ENCODE assay signal across 1 mouse cellular context in genomic region chr7:126428154-126428553, GRCm38 (mm10).
A peak's percentile ranks its signal among the peaks of the same experiment; 100 is the strongest.
TF ChIP-seq lines count a peak whose summit lies in the region.

No protein-coding gene starts in this region.

TF ChIP-seq in MEL, 35 proteins besides CTCF, POLR2A, EP300 and RAD21 (continued from another document):
- TF ChIP-seq BHLHE40 (IDR thresholded peaks at IDR 0.05; ENCODE audit: borderline replicate concordance, low read depth, low read length), result no peak
- TF ChIP-seq RCOR1 (IDR thresholded peaks at IDR 0.05; ENCODE audit: low read depth, low read length), result peak; percentile 81
- TF ChIP-seq USF2 (IDR thresholded peaks at IDR 0.05; ENCODE audit: borderline replicate concordance in 1 of 2, insufficient read depth in 1 of 2, low read depth in 1 of 2, low read length in 2 of 2), result no peak
- TF ChIP-seq NRF1 (IDR thresholded peaks at IDR 0.05; ENCODE audit: insufficient read depth, low read depth, low read length, poor library complexity, severe bottlenecking), result no peak
- no peak for TF ChIP-seq E2F4 (IDR thresholded peaks at IDR 0.05; ENCODE audit: borderline replicate concordance, low read depth, low read length)
- TF ChIP-seq KAT2A (conservative IDR thresholded peaks at IDR 0.05; ENCODE audit: low read depth, low read length), result 0 out of 2 replicates have a peak, but pooled peaks have one; percentile 22
- peak; percentile 65 for TF ChIP-seq TBP (IDR thresholded peaks at IDR 0.05; ENCODE audit: low read depth, low read length)
- TF ChIP-seq GATA1 (IDR thresholded peaks at IDR 0.05; ENCODE audit: low read depth, low read length), result peak; percentile 97
- TF ChIP-seq NELFE (IDR thresholded peaks at IDR 0.05; ENCODE audit: low read depth, low read length), result no peak
- 0 out of 2 replicates have a peak, but pooled peaks have one; percentile 60 for TF ChIP-seq MAZ (IDR thresholded peaks at IDR 0.05; ENCODE audit: low read depth, low read length)
- TF ChIP-seq TAL1 (IDR thresholded peaks at IDR 0.05; ENCODE audit: low read length), result peak; percentile 91
- TF ChIP-seq GABPA (IDR thresholded peaks at IDR 0.05; ENCODE audit: low read depth, low read length), result no peak
- no peak for TF ChIP-seq USF1 (IDR thresholded peaks at IDR 0.05; ENCODE audit: low read depth, low read length)
- no peak for TF ChIP-seq ZKSCAN1 (IDR thresholded peaks at IDR 0.05; ENCODE audit: low read depth, low read length)
- peak; percentile 69 for TF ChIP-seq SIN3A (IDR thresholded peaks at IDR 0.05; ENCODE audit: low read length)
- no peak for TF ChIP-seq POLR2AphosphoS2 (IDR thresholded peaks at IDR 0.05; ENCODE audit: low read length)
- TF ChIP-seq POLR2AphosphoS5 (IDR thresholded peaks at IDR 0.05; ENCODE audit: borderline replicate concordance, low read depth, low read length), result no peak
- TF ChIP-seq MYB (IDR thresholded peaks at IDR 0.05; ENCODE audit: low read depth, low read length), result no peak
- peak; percentile 64 for TF ChIP-seq ETS1 (IDR thresholded peaks at IDR 0.05; ENCODE audit: low read depth, low read length)
- no peak for TF ChIP-seq MAX (IDR thresholded peaks at IDR 0.05; ENCODE audit: low read length)
- TF ChIP-seq SMC3 (IDR thresholded peaks at IDR 0.05; ENCODE audit: low read depth, low read length), result no peak
- no peak for TF ChIP-seq JUND (IDR thresholded peaks at IDR 0.05; ENCODE audit: low read depth, low read length)
- TF ChIP-seq HCFC1 (IDR thresholded peaks at IDR 0.05; ENCODE audit: low read depth, low read length), result 0 out of 2 replicates have a peak, but pooled peaks have one; percentile 26
- TF ChIP-seq MAFK (IDR thresholded peaks at IDR 0.05; ENCODE audit: borderline replicate concordance, low read depth, low read length), result 0 out of 2 replicates have a peak, but pooled peaks have one; percentile 53
- TF ChIP-seq ELF1 (IDR thresholded peaks at IDR 0.05; ENCODE audit: low read depth, low read length), result no peak; the same call in 1 of the 2 replicates
- 0 out of 2 replicates have a peak, but pooled peaks have one; percentile 16 for TF ChIP-seq ZNF384 (IDR thresholded peaks at IDR 0.05; ENCODE audit: low read depth, low read length)
- no peak for TF ChIP-seq CHD2 (IDR thresholded peaks at IDR 0.05; ENCODE audit: low read length)
- no peak for TF ChIP-seq CHD1 (IDR thresholded peaks at IDR 0.05; ENCODE audit: low read depth, low read length)
- TF ChIP-seq MEF2A (IDR thresholded peaks at IDR 0.05; ENCODE audit: extremely low read depth, insufficient replicate concordance, low read depth, low read length, poor library complexity, severe bottlenecking), result no peak
- no peak for TF ChIP-seq ZC3H11A (IDR thresholded peaks at IDR 0.05; ENCODE audit: low read depth, low read length)
